Mouse (Mus musculus) testis, adult 2 months (tissue): ENCODE measurements around the gene Lypd5.

Experiments
- CTCF ChIP-seq: fragments of 200-500 bp; IDR thresholded peaks from 2 replicates; pipeline ENCODE4 v1.5.1; 2012; ENCODE audit warnings: low read depth, mild to moderate bottlenecking, inconsistent platforms, low read length, moderate library complexity; ENCODE audit not compliant: control insufficient read depth, insufficient read depth, insufficient replicate concordance
- POLR2A ChIP-seq: fragments of 200-500 bp; IDR thresholded peaks from 2 replicates; pipeline ENCODE4 v1.6.1; 2012; ENCODE audit warnings: low read depth, mild to moderate bottlenecking, inconsistent platforms, low read length, moderate library complexity; ENCODE audit not compliant: control insufficient read depth

DNA sequence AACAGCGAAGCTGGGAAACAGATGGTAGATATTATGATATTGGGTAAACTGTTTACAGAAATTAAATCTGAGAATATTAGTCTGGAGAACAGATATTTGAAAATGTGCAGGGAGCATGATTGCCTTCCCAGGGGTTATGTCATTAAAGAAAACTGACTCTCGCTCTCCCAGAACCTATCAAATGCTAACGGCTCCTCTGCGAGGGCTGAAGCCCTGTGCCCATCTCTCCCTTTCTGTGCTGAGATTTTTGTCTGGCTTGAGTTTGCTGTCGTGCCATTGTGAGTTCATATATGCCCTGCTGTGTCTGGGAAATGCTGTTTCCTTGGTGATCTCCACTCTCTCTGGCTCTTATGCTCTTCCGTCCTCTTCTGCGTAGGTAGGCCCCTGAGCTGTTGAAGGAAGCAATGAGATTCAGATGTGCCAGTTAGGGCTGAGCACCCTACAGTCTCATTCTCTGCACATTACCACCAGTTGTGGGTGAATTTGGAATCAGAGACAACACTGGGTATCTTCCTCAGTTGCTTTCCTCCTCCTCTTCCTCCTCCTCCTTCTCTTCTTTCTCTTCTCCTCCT, 5.2 kb upstream of the Lypd5 start:
- TF ChIP-seq CTCF: no peak
- no peak for TF ChIP-seq POLR2A
